Mouse (Mus musculus) T-helper 1 cell (primary cell): ENCODE measurements around the gene Cldn7.

ENCODE experiments used
- in situ Hi-C: fragments of 300-600 bp; cut with MboI, MseI; formaldehyde crosslinking; loops from one replicate; pipeline ENCODE4 v1.15.1; 2025; ENCODE audit warnings: high pct_unique_total_duplicates

The Cldn7 gene

DNA sequence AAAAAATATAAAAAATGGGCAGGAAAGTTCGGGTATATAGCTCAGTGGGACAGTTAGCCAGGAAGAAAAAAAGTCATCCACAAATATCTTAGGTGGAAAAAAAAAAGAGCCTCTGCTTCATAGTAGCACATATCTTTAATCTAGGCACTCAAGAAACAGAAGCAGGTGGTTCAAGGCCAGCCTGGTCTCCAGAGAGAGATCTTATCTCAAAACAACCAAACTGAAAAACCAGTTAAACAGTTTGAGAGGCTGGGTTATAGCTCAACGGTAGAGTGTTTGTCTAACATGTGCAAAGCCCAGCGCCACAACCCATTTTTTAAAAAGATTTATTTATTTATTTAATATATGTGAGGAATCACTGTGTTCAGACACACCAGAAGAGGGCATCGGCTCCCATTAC lies 31.5 kb upstream of the Cldn7 start:
- in situ Hi-C loops, result no loop called here

DNA sequence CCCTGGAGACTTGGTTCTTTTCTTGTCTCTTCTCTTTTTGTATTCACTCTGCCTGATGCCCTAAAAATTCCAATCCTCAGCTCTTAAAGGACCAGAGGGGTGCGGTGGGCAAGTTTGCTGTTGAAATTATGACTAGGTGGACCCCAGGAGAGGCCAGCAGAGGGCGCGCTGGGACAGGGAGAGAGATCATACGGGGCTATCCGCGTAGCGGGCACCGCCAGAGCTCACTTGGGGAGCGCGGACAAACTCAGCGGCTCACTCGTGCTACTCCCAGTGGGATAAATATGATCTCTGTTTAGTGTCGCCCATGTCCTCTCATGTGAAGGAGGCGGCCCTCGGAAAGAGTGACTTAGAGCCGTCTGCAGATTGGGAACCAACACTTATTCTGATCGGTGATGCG lies 30.4 kb upstream of the Cldn7 start:
- in situ Hi-C loops, result no loop called here

DNA sequence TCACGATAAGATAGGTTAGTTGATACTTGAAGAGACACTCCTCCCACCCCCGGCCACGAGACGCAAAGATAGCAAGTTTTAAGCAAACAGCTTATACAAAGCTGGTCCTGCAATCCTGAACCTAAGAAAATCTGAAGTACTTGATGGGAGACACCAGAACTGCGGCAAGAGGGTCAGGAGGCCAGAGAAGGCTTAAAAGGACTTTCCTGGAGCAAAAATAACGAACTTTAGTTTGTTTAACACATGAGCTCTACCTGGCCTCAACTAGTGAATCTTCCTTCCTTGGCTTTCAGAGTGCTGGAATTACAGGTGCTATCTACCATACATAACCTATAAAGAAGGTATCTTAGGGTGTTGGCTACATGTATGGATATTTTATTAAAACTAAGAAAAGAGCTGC lies 29.9 kb upstream of the Cldn7 start:
- in situ Hi-C loops, result no loop called here

DNA sequence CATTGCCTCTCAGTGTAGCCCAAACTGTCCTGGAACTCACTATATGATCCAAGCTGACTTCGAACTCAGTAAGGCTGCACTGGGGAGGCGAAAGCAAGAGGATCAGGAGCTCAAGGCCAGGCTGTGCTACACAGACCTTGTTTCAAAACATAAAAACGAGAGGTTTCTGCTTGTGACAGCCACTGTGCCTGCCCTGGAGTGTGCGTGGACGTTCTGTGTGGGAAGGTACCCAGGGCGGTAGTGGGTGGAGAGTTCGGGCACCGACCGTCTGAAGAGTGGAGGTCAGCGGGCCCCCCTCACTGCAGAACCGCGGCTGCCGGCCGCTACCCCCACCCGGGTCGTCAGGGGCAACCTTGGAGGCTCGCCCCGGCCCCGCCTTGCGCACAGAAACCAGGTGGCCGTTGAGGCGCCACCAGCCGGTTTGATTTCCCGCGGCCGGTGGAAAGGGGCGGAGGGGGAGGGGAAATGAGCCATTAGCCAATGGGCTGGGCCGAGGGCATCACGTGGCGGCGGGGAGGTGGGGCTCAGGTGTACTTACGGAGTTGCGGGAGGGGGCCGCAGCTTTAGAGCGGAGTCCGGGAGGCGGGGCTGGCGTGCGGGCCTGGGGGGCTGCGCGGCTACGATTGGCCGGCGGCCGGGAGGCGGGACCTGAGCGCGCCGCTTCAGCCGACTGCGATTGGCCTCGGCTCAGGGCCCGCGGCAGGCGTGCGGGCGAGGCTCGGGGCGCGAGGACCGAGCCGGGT lies 29.3 kb upstream of the Cldn7 start, which contains the start of gene Ybx2:
Gene Ybx2 (plus strand): TSS at position 660 of the 743 bp plus-strand sequence.
- in situ Hi-C loops, result no loop called here

DNA sequence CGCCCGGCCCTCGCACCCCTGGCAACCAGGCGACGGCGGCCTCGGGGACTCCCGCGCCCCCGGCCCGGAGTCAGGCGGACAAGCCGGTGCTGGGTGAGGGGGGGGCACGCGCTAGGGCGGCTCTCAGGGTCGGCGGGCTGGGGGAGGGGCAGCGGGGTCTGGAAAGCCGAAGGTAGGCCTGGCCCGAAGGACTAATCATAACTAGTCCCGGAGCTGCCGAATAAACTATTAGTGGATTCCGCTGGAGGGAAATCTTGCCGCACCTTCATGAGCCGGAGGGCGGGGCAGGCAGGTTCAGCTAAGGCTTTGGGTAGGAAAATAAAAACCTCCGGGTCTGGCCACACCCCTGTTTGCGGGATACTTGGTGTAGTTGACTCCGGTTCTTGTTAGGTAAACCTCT lies 28.4 kb upstream of the Cldn7 start:
- in situ Hi-C loops, result no loop called here

DNA sequence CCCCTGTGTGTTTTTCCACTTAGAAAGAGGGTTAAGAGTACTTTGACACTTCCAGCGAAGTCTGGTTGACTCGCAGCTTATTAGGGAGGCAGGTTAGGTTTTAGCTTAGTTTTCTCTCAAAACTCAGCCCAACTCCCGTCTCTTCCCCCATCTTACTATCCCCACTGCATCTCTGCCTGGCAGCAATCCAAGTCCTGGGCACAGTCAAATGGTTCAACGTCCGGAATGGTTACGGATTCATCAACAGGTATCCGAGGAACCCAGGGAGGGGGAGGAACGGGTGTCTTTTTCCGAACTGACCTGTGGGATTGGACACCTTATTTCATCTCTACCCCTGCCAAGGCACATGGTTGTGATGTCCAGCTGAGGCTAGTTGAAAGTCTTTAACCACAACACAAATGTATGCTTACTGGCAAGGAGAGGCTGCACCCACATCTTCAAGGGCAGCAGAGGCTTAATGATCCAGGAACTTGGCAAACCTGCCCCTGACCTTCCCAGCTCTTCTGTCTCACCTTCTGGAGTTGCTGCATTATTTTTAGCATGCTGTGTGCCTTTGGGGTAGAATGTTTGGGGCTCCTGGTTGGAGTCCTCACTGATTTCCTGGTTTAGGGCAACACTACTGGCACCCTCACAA lies 27.7 kb upstream of the Cldn7 start:
- in situ Hi-C loops, result no loop called here

DNA sequence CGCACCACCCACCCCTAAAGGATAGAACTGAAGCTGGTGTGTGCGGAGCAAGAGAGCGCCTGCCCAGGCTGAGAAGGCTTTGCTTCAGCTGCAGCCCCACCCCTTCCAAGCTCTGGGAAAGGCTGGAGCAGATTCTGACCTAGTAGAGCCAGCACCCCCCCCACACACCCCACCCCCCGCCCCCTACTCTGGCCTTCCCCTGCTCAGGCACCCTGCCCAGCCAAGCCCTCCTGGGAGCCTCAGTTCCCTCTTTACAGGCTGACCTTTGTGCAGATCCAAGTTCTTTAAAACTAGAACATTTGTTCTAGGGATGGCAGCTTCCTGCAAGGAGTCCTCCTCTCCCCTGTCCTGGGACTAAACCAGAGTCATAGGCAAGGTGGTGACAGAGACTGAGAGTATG lies 27.2 kb upstream of the Cldn7 start:
- in situ Hi-C loops, result no loop called here

DNA sequence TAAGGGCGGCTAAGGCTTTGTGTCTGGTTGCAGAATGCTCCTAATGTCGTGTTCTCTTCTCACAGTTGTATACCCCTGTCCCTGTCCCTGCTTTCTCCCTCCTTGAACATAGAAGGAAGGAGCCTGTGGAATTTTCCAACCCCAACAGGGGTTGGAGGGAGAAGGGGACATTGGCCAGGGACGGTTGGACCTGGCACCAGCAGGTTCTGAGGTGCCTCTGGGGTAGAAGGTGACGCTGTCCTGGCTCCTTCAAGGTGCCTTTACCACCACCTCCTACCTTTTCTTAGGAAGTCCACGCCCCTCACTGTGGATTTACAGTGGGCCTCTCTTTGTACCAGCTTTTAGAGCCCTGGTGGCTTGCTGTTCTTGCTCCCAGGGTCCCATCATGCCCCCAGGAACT lies 26.7 kb upstream of the Cldn7 start:
- in situ Hi-C loops, result no loop called here

DNA sequence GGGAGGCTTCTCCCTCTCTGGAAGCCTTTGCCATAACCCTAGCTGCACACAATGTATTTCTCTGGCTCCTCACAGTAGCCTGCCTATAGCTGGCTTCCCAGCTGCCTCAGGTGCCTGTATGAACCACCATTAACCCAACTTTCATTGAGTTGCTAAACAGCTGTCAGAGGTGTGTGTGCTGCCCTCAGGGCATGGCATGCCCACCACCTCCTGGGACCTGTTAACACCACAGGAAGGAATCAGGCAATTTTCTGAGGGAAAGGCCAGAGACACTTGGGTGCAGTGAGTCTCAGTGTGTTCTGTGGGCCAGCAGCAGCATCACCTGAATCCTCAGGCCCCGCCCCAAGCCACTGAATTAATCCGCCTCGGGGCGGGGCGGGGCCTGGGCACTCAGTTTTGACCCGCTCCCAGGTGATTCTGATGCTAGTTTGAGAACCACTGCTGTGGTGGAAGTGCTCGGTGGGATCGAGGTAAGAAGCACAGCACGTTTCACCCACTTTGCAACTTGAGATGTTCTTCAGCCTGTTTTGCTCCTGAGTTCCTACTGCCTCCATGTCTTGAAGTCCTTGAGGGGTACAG lies 26.1 kb upstream of the Cldn7 start:
- in situ Hi-C loops, result no loop called here

DNA sequence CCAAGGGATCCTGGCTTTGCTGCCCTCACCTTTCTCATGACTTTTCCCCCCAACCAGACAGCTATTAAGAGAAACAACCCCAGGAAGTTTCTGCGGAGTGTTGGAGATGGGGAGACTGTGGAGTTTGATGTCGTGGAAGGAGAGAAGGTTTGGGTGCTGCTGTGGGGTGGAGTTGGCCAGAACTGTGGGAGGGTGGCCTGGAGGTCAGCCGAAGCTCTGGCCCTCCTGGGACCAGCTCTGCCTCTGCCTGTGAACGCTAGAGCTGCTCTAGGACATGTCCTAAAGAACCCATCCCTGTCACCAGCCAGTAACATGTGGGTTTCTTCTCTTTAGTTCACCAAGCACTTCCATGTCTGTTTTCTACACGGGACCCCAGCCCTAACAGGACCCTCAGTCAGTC lies 25.4 kb upstream of the Cldn7 start:
- in situ Hi-C loops, result no loop called here

DNA sequence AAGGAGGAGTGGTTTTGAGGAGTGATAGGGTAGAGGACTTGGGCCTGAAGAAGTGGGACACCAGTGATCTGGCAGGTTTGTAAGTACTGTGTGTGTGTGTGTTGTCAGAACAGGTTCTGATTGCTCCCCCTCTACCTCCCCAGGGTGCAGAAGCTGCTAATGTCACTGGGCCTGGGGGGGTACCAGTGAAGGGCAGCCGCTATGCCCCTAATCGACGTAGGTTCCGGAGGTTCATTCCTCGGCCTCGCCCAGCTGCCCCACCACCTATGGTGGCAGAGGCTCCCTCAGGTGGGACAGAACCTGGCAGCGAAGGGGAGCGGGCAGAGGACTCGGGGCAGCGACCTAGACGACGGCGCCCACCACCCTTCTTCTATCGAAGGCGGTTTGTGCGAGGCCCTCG lies 24.8 kb upstream of the Cldn7 start:
- in situ Hi-C loops, result no loop called here

DNA sequence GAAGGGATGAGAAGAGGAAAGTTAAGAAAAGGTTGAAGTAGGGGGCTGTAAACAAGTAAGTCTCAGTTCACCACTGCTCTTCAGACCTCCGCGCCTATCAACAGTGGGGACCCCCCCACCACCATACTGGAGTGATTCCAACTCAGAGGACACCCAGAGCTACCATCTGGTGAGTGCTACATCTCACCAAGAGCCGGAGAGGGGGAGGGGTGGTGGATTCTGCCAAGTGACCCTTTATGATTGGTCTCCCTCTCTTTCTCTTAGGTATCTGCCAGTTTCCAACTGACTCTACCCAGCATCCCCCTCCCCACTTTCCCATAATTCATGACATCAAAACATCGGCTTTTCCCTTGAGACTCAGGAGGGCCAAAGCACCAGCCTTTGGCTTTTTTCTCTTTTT lies 23.6 kb upstream of the Cldn7 start:
- in situ Hi-C loops, result no loop called here

DNA sequence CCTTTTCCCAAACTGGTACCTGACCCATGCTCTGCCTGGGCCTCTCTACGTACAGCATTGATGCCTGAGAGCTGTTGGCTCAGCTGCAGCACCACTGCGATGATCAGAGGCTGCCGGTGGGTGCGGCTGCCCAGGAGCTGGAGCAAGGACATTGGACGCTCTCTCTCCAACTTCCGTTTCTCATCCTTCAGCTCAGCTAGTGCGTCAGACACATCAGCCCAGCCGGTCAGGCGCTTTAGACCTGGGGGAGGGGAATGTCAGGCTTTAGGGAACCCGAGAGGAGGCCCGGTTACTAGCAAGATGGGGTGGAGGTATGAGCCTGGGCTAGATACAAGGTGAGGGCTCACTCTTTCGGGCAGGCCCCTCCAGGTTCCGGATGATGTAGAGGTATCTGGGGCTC lies 19.4 kb upstream of the Cldn7 start:
- in situ Hi-C loops, result no loop called here

DNA sequence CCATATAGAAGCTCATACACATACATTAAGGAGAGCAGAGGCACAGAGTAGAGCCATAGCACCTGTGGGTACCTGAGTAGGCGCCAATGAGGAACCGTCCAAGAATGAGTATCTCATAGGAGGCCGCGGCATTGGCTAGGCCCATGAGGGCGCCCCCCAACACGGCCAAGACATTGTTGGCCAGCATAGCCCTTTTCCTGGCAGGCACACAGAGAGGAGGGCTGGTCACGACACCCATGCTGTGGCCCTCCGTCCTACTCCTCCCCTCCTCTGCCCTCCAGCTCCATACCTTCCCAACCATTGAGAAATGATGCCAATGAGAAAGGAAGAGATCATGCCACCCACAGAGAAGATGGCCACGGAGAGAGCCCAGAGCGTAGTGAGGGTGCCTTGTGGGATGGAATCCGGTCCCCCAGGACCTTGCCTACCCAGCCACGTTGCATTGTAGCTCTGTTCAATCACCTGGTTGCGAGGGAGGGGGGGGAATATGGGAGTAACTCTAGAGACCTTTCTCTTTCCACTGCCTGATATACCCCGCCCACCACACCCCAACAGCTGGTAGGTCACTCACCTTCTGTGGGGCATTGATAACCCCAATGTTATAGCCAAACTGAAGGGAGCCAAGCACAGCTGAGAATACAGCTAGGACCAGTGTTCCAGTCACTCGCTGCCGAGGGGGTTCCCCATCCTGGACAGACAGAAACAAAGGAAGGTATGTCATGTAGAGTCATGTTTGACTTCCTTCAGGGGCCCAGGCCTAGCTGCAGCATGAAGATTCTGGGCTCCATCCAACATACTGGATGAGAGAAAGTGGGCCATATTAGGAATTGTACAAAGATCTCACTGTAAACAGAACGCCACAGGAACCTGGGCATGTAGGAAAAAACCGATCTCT lies 18.3 kb upstream of the Cldn7 start:
- in situ Hi-C loops, result no loop called here

DNA sequence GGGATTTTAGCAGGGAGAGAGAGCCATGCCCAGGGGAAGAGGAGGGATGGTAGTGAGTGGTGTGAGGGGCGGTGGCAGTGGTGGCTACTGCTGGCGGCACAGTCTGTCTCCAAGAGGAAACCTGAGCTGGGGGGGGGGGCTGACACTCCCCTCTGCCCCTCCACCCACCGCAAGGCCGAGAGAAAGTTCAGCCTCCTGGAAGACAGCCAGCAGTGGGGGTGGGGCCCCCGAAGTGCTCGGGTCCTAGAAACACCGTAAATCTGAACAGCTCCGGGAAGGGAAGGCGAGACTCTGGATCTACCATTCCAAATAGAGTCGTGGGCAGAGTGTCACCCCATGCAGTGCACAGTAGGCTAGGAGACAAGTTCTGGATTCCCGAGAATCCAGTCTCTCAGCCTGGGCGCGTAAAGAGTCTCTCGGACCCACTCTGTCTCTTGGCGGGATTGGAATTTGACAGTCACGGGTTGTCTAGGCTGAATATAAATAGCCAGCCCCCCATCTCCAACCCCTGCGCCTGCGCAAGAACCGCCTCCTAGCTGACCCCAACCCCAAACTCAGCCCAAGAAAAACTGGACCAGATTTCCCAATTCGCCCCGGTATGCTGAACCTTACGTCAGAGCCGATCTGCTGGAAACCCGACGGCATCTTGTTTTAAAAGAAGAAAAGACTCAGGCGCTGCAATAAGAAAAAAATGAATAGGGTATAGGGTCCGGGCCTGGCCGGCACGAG lies 17.1 kb upstream of the Cldn7 start:
- in situ Hi-C loops, result no loop called here

DNA sequence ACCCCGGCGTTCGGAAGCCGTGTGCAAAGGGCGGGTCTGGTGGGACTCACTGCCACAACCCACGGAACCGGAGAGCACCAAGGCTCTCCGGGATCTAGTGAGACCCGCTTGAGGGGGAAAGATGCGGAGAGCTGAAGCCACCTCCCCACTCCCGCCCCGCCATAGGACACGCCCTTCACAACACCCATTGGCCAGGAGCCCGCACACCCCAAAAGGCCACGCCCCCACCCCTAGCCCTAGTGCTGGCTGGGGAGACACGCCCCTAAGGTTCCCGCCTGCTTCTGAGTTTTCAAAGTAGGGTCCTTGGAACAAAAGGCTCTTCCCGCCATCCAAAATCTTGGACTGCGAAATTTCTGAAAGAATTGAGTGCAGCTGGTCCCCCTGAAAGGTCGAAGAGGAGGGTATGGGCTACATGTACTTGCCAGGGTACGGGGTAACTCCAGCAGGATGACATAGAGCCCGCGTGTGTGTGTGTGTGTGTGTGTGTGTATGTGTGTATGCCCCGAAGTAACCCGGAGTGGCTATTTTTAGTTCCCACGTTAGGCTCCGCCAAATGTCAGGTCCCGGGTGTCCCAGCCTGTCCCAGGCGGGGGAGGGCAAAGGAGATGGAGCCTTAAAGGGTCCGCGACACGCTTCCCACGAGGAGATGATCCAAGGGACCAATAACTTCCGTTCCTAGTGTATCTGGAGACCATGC lies 16.4 kb upstream of the Cldn7 start, which contains the start of gene Slc2a4:
Gene Slc2a4 (minus strand): TSS at position 123 of the 697 bp plus-strand sequence.
- in situ Hi-C loops, result no loop called here

DNA sequence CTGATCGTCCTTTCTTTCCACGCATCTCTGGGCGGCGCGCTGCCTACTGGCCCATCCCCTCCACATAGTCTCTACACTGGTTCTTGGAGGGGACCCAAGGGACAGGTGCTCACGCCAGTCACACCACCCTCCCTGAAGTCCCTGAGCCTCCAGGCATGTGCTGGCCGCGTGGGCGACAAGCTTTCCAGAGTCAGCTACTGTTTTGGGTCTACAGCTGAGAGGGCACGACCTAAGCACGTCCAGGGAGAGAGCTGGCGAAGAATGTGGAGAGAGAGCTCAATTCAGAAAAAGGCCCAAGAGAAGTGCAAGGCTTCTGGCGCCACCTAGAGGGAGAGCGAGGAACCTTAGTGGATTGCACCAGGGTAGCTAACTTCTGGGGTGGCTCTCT lies 15.8 kb upstream of the Cldn7 start:
- in situ Hi-C loops, result no loop called here

DNA sequence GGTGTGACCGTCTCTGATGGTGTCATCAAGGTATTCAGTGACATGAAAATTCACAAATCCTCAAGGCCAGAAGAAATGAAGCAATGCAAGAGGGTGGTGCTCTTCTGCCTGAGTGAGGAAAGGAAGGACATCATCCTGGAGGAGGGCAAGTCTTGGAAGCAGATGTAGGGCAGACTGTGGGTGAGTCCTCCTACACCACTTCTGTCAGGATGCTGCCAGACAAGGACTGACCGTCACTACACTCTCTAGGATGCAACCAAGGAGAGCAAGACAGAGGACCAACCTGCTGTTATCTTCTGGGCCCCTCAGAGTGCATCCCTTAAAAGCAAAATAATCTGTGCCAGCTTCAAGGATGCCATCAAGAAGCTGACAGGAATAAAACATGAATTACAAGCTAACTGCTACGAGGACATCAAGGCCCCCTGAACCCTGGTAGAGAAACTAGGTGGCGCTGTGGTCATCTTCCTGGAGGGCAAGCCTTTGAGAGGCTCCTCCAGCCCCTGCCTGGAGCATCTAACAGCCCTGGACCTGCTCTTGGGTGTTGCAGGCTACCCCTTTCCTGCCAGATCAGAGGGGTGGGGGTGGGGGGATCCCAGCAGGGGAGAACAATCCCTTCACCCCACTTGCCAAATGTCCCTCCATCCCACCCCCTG lies 13.6 kb upstream of the Cldn7 start:
- in situ Hi-C loops, result no loop called here

DNA sequence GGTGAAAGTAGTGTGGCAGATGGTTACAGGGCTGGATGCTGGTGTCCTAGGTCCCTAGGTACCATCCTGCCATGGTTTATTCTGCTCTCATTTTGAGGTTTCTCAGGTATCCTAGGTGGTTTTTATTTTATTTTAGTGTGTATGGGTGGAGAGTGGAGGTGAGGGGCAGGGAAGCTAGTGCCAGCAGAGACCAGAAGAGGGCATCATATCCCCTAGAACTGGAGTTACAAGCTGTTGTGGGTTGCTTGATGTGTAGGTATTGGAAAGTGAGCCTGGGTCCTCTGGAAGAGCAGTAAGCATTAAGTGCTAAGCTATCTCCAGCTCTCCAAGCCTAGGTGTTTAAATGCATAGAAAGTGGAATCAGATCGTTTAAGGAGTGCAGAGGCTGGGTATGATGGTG lies 12.3 kb upstream of the Cldn7 start:
- in situ Hi-C loops, result no loop called here

DNA sequence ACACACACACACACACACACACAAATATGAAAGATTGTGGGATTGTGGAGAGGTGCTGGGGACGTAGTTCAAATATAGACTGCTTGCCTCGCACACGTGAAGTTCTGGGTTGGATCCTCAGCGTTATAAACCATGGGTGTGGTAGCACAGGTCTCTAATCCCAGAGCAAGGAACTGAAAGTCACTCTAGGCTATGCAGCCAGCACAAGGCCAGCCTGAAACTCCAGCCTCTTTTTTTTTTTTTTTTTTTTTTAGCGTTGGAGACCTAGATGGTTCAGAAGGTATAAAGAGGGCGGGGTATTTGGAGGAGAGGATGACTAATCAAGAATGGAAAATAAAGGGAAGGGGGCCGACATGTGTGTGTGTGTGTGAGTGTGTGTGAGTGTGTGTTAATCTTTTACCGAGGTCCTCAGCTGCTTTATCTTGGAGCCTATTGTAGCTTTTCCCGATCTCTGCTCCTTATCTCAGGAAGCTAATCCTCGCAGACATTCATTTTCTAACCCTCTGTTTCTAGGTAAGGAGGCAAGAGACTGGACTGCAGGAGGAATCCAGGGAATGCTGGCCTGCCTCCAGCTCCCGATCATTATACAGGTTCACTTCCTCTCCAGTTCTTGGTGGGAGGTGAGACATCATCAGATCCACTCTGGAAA lies 11.2 kb upstream of the Cldn7 start:
- in situ Hi-C loops, result no loop called here
